Mouse (Mus musculus) common myeloid progenitor, adult 5-6 weeks (primary cell): ENCODE measurements around the gene Glyctk. TPM values are rescaled to one million over a fixed set of nuclear protein-coding genes. Genes with fewer than 3 reads are reported as not detected.

Experiments
- total RNA-seq: library from RNA; stranded (forward); fragments of 200-1000, 187-1606 nt; gene quantifications from 2 replicates; pipeline ENCODE4 v1.2.3, GENCODE M21; 2017

Glyctk gene
- total RNA-seq, 1 experiment from 2014 or later, result 2.4 TPM

Other genes with a start within 250 kb of the Glyctk start
- gene Col6a5, start 197.5 kb downstream of the Glyctk start, total RNA-seq, result not detected in 2 replicates
- not detected in 2 replicates for gene Col6a4, start 61.4 kb downstream of the Glyctk start, total RNA-seq
- gene Wdr82, start 12.8 kb upstream of the Glyctk start, total RNA-seq, result 82.8 and 88.2 TPM in 2 replicates
- 9.4 and 14.7 TPM in 2 replicates for gene Ppm1m, start 41.6 kb upstream of the Glyctk start, total RNA-seq
- 42.5 and 44.4 TPM in 2 replicates for gene Twf2, start 45.0 kb upstream of the Glyctk start, total RNA-seq
- gene Tlr9, start 64.5 kb upstream of the Glyctk start, total RNA-seq, result 0.41 and 0.53 TPM in 2 replicates
- 76.9 and 90.2 TPM in 2 replicates for gene Alas1, start 90.5 kb upstream of the Glyctk start, total RNA-seq
- 22.9 and 26.5 TPM in 2 replicates for gene Poc1a, start 122.9 kb upstream of the Glyctk start, total RNA-seq
- gene Dusp7, start 210.5 kb upstream of the Glyctk start, total RNA-seq, result 10.1 and 23.6 TPM in 2 replicates